Mouse (Mus musculus) fat pad, adult 2 months (tissue): ENCODE data around the gene Brip1.

Experiments used
- DNase-seq: peaks from one replicate; pipeline ENCODE4 v3.0.0-alpha.2; 2011; ENCODE audit warnings: low read depth, low spot score; ENCODE audit errors: extremely low read depth

Gene Brip1

DNA sequence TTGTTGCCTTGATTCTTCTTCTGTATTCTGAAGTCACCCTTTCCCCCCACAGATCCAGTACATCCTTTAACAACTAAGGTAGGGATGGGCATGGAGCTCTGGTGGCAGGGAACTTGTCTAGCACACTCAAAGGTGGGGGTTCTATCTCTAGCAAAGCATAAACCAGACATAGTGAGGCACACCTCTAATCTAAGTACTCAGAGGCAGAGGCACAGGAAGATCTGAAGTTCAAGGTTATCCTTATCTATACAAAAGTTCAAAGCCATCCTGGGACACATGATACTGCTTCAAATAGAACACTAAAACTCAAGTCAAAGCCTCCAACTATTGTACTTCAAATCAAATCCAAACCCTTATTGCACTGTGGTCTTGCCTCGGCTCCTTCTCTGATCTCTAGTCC lies 85.0 kb downstream of the Brip1 start:
- DNase-seq: no peak

DNA sequence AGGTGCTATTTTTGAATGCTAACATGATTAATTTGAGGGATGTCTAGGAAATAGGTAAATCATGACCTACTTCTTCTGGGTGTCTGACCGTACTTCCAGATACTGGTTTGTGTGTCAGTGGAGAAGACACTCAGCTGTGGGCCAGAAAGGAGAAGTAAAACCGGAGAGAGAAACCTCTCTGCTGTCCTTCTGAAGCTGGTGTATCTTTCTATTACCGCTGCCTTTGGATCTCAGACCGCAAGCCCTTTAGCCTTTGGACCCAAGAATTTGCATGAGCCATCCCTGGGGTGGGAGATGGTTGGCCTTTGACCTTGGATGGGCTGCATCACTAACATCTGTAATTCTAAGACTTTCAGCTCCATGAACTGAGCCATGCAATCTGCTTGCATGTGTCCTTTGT lies 93.7 kb downstream of the Brip1 start:
- no peak for DNase-seq

GRCm38 (mm10) chr11:86106596-86106995 lies 94.4 kb downstream of the Brip1 start:
- no peak for DNase-seq

- DNase-seq: no peak
These were observed 99.8 kb downstream of the Brip1 start for GRCm38 (mm10) chr11:86101191-86101590.

DNA sequence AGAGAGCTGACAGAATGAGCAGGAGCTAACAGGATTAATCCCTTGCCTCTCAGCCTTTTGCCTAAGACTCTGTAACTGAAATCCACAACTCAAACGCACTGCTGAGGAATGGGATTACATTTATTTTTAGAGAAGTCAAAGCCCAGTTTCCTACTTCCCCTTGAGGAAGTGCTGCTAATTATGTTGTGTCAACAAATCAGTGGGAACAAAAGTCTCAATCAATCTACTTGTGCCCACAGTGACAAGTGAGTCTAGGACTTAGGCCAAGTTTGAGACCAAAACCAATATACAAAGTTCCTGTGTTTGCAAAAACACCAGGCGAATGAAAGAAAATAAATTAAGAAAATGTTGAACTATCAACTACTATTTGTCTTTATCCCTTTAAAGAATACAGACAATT lies 101.7 kb downstream of the Brip1 start:
- DNase-seq: no peak

DNA sequence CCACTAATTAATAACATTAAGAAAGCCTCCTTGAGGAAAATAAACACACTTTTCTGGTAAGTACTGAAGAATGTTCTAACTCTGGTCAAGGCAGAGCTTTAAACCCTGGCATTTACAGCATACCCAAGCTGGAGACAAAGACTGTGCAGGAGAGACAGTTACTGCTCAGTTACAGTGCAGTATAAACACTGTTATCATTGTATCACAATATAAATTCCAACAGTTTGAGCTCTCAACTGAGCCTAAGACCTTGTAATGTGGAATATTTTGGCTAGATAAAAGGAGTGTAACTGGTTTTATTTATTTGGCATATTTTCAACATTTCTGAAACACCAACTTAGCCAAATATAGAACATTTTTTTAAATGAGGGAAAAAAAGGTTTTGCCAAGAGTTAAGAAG lies 112.2 kb downstream of the Brip1 start:
- DNase-seq: no peak

- no peak for DNase-seq
These were observed 116.5 kb downstream of the Brip1 start for GRCm38 (mm10) chr11:86084522-86084921.

DNA sequence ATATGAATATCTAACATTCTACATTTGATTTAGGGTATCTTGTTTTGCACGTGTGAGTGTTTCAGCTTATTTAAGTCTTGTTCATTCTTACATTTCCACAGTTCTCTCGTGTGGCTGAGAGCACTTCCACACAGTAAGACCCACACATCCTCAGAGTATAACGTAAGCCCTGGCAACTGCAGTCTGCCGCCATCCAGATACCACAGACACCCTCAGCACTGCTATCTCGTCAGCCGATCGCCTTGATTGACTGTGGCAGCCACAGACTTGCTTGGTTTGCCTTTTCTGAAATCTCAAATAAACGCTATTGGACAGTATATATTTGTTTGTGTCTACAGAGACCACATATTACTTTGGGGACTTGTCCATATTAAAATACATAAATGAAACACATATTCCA lies 123.0 kb downstream of the Brip1 start:
- no peak for DNase-seq

DNA sequence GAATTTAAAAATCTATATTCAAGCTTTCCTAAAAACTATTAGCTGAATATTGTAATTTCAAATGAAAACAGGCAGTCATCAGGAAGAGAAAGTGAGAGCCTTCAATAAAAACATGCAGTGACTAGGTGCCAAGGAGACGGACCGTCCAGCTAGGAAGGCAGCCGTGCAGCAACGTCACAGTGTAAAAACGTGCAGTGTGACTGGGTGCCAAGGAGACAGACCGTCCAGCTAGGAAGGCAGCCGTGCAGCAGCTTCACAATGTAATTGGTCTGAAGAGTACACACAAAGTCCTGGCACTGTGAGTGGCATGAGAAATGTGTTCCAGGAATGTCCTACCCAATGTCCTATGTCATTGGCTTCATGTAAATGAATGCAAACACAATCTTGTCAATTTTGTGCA lies 124.0 kb downstream of the Brip1 start:
- no peak for DNase-seq

DNA sequence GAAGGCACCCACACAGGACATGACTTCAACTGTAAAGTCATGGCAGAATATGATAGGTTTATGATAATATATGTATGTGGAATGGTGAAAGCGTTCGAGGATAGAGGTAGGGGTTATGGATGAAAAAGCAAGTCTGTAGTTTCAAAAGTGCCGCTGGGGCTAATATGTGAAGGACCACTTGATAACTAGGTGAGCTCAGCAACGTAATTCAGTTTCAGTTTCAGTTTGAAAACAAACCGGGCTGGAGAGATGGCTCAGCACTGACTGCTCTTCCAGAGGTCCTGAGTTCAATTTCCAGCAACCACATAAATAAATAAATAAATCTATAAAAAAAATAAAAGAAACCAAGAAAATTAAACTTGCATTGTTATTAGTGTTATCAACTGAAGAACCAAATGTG lies 124.6 kb downstream of the Brip1 start:
- DNase-seq: no peak

DNA sequence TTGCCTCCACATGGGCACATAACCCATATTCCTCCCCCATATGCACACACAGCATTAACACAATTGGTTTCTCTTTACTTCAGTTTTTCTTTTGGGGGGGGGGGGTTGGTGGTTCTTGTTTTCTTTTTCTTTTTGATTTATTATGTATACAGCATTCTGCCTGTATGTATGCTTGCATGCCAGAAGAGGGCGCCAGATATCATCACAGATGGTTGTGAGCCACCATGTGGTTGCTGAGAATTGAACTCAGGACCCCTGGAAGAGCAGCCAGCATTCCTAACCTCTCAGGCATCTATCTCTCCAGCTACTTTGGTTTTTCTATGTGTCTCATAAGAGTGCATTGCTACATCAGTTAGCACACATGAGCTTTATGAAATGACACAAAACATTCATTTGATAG lies 125.6 kb downstream of the Brip1 start:
- DNase-seq: no peak

DNA sequence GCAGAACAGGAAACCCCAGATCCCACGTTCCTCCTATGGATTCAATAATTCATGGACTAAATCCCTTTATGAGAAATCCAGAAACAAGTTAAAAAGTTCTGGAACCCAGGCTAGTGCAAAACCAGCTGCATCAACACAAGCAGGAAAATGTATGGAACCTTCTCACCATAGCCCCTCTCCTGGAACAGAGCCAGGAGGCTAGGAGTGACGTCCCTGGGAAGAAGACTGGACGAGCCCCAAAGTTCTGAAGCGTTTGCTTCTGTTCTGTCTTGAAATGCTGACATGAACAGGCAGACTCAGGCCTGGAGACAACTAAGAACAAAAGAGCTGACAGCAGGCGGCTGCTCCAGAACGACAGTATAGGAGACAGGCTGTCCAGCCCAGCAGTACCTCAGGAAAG lies 132.3 kb downstream of the Brip1 start:
- DNase-seq: no peak

DNA sequence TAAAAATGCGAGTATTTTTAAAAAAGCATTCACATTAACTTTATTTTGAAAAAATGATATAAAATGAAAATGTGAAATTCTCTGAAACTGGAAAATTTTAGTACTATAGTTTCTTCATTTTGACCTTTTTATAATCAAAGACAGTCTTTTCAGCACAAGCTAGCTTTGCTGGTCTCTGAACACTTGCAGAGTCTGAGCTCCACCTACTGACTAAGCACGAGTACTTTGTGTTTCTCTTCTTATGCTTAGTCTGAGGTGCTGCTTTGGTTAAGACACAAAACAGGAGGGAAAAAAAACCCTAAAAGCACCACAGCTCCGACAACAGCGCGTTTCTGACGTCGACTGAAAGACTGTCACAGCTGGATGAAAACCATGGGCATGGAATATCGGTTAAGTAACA lies 133.8 kb downstream of the Brip1 start:
- DNase-seq: no peak

- no peak for DNase-seq
These were observed 136.1 kb downstream of the Brip1 start for GRCm38 (mm10) chr11:86064881-86065280.

- no peak for DNase-seq
These were observed 139.8 kb downstream of the Brip1 start for GRCm38 (mm10) chr11:86061243-86061642.

DNA sequence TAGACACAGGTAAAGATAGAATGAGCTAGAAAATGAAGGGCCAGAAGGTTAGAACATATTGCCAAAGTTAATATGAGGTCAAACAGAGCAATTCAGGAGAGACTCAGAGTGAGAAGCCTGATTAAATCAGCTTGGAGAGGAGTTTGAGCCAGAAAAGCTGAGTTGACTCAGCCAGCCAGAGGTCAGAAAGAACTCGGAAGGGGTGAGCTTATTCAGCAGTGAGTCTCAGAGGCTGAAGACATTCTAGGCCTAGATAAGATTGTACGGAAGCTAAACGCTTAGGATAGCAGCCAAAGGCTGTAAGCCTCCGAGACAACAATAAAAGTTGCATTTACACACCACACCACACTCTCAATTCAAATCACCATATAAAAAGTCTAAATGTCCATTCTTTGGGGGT lies 141.9 kb downstream of the Brip1 start:
- DNase-seq: no peak

- DNase-seq: no peak
These were observed 145.2 kb downstream of the Brip1 start for GRCm38 (mm10) chr11:86055806-86056205.

- DNase-seq: no peak
These were observed 149.6 kb downstream of the Brip1 start for GRCm38 (mm10) chr11:86051383-86051782.

GRCm38 (mm10) chr11:86050430-86051280 lies 150.3 kb downstream of the Brip1 start:
- no peak for DNase-seq

GRCm38 (mm10) chr11:86039994-86040393 lies 161.0 kb downstream of the Brip1 start:
- DNase-seq: no peak

DNA sequence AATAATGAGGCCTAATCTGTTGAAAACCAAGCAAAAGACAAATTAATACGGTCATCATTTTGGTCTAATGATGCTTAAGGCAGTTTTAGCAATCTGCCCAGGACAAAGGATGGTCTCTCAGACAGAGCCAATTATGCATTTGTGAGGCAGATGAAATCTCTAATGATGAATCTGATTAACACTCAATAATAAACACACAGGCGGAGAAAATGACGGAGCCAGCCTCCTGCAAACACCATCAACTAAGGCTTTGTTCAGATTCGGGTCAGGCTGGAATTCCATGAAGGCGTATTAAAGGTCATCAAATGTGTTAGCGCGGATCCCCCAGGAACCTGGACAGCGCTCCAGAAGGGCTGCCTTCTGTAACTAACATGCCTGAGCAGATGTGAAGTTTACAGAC lies 161.6 kb downstream of the Brip1 start:
- no peak for DNase-seq

GRCm38 (mm10) chr11:86038701-86039100 lies 162.3 kb downstream of the Brip1 start:
- DNase-seq: no peak

DNA sequence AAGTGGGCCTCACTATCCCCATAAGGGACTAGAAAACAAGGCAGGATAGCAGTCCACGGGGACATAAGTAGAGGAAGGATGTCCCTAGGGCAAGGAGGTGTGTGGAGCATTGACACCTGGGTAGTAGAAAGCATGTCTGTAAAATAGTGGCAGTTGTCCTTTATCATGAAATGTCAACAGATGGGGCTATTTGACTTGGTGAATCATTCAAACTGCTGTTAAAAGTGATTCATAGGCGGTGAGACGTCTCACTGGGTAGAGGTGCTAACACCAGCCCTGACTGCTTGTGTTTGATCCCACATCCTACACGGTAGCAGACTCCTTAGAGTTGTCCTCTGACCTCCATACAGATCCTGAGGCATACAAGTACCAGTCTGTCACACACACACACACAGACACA lies 168.1 kb downstream of the Brip1 start:
- no peak for DNase-seq
